In genomic region chr8:70869601-70870041, GRCm38 (mm10) we compare ENCODE assay signal across 8 mouse cellular contexts. TPM values are rescaled to one million over a fixed set of nuclear protein-coding genes. Genes with fewer than 3 reads are reported as not detected.
A peak's percentile ranks its signal among the peaks of the same experiment; 100 is the strongest.
DNase-seq lines count a peak whose midpoint lies in the region; ATAC-seq and TF ChIP-seq lines count a peak whose summit lies in the region.

No protein-coding gene starts in this region.

- peak; percentile 77 for DNase-seq in MEL (ENCODE audit: low read depth, low spot score)
- peak; percentile 68 for DNase-seq in cerebellum, adult 11-12 months
- peak; percentile 88 for DNase-seq in forebrain, embryonic 14.5 days (ENCODE audit: low spot score)
- DNase-seq in layer of hippocampus, adult 9-11 months: peak; percentile 82
- peak; percentile 92 for DNase-seq in lung, postnatal 0 days (ENCODE audit: low spot score)
- peak; percentile 66 for DNase-seq in thymus, postnatal 0 days (ENCODE audit: low spot score)

- H3K79me2 ChIP-seq in MEL (ENCODE audit: control insufficient read depth, insufficient read depth, low read length, poor library complexity): peaks cover 5% of the 10 kb centered on the region

- H3K36me3 ChIP-seq in MEL (ENCODE audit: control insufficient read depth in 1 of 2, insufficient read depth in 2 of 2, low read length in 2 of 2): peaks cover 0 to 2% of the 10 kb centered on the region in 2 experiments; a peak in 1 of 4 replicates
- H3K36me3 ChIP-seq in forebrain, embryonic 14.5 days (ENCODE audit: control insufficient read depth, insufficient read depth, low read length): peaks cover 9% of the 10 kb centered on the region
- no peaks in the 10 kb centered on the region for H3K36me3 ChIP-seq in lung, postnatal 0 days (ENCODE audit: insufficient read depth, low read length)

- no peak overlapping the region for H3K4me3 ChIP-seq in MEL (ENCODE audit: control insufficient read depth in 1 of 2, insufficient read depth in 1 of 2, low read depth in 2 of 2, low read length in 2 of 2)
- H3K4me3 ChIP-seq in forebrain, embryonic 14.5 days (ENCODE audit: low read depth, low read length): no peak overlapping the region
- H3K4me3 ChIP-seq in lung, postnatal 0 days (ENCODE audit: low read depth, low read length): no peak overlapping the region
- H3K4me3 ChIP-seq in olfactory bulb, adult 2 months (ENCODE audit: insufficient read depth, low read depth, low read length): no peak overlapping the region

- H3K4me2 ChIP-seq in forebrain, embryonic 14.5 days (ENCODE audit: low read length): peak overlapping the region; percentile 23; the same call in 1 of the 2 replicates
- H3K4me2 ChIP-seq in lung, postnatal 0 days (replicated peaks; ENCODE audit: low read depth, low read length): no peak overlapping the region

- TF ChIP-seq RAD21 in MEL (IDR thresholded peaks at IDR 0.05; ENCODE audit: low read depth, low read length): peak; percentile 87

- H3K4me1 ChIP-seq in MEL (ENCODE audit: control insufficient read depth in 1 of 2, insufficient read depth in 2 of 2, low read length in 2 of 2): peaks cover 0 to 11% of the 10 kb centered on the region in 2 experiments; a peak in 1 of 4 replicates
- peaks cover 24% of the 10 kb centered on the region for H3K4me1 ChIP-seq in forebrain, embryonic 14.5 days (ENCODE audit: control insufficient read depth, insufficient read depth, low read length)
- H3K4me1 ChIP-seq in lung, postnatal 0 days (ENCODE audit: insufficient read depth, low read depth, low read length): peaks cover 14% of the 10 kb centered on the region; the same call in 1 of the 2 replicates
- peaks cover 45% of the 10 kb centered on the region for H3K4me1 ChIP-seq in olfactory bulb, adult 2 months (ENCODE audit: control insufficient read depth, insufficient read depth, low read length)

- 48% methylated on average over 16 of the region's 16 CpGs for WGBS in forebrain, embryonic 14.5 days
- 32% methylated on average over 16 of the region's 16 CpGs for WGBS in lung, postnatal 0 days
- WGBS in olfactory bulb, adult 2 months: 39% methylated on average over 16 of the region's 16 CpGs

- H3K9me3 ChIP-seq in MEL (replicated peaks; ENCODE audit: insufficient read depth, low read length): no peaks in the 10 kb centered on the region
- H3K9me3 ChIP-seq in forebrain, embryonic 14.5 days (replicated peaks; ENCODE audit: control insufficient read depth, low read length): no peaks in the 10 kb centered on the region
- H3K9me3 ChIP-seq in lung, postnatal 0 days (ENCODE audit: low read length): no peaks in the 10 kb centered on the region

- peak; percentile 86 to 92 (median 88) for TF ChIP-seq CTCF in MEL (IDR thresholded peaks at IDR 0.05 in 2 of 3, conservative IDR thresholded peaks at IDR 0.05 in 1 of 3; ENCODE audit: control insufficient read depth in 1 of 3, insufficient read depth in 1 of 3, low read depth in 2 of 3, low read length in 3 of 3, poor library complexity in 1 of 3, severe bottlenecking in 1 of 3)
- peak; percentile 97 for TF ChIP-seq CTCF in lung, postnatal 0 days (IDR thresholded peaks at IDR 0.05)
- peak; percentile 84 for TF ChIP-seq CTCF in olfactory bulb, adult 2 months (IDR thresholded peaks at IDR 0.05; ENCODE audit: insufficient read depth, low read depth, low read length)

- H3K9ac ChIP-seq in MEL (ENCODE audit: control insufficient read depth, low read depth, low read length, poor library complexity, severe bottlenecking): no peak overlapping the region
- H3K9ac ChIP-seq in forebrain, embryonic 14.5 days (ENCODE audit: low read length): peak overlapping the region; percentile 48
- no peak overlapping the region for H3K9ac ChIP-seq in lung, postnatal 0 days (replicated peaks; ENCODE audit: low read depth)

- no peak for TF ChIP-seq EP300 in MEL (IDR thresholded peaks at IDR 0.05; ENCODE audit: low read depth in 1 of 2, low read length in 2 of 2)
- no peak for TF ChIP-seq EP300 in lung, postnatal 0 days (IDR thresholded peaks at IDR 0.05)

- no peaks in the 10 kb centered on the region for H3K27me3 ChIP-seq in MEL (ENCODE audit: control insufficient read depth in 1 of 2, insufficient read depth in 2 of 2, low read length in 2 of 2)
- no peaks in the 10 kb centered on the region for H3K27me3 ChIP-seq in forebrain, embryonic 14.5 days (replicated peaks; ENCODE audit: control insufficient read depth, insufficient read depth, low read length)
- H3K27me3 ChIP-seq in lung, postnatal 0 days (replicated peaks; ENCODE audit: insufficient read depth, low read length): no peaks in the 10 kb centered on the region

- no peak overlapping the region for H3K27ac ChIP-seq in MEL (ENCODE audit: control insufficient read depth, low read depth, low read length)
- H3K27ac ChIP-seq in forebrain, embryonic 14.5 days (ENCODE audit: low read depth, low read length): peak overlapping the region; percentile 46; the same call in 1 of the 2 replicates
- no peak overlapping the region for H3K27ac ChIP-seq in lung, postnatal 0 days (ENCODE audit: low read length)
- no peak overlapping the region for H3K27ac ChIP-seq in olfactory bulb, adult 2 months (ENCODE audit: insufficient read depth, low read depth, low read length)

- TF ChIP-seq POLR2A in MEL (IDR thresholded peaks at IDR 0.05; ENCODE audit: control insufficient read depth in 1 of 2, insufficient read depth in 1 of 2, low read depth in 1 of 2, low read length in 2 of 2, poor library complexity in 1 of 2): no peak
- TF ChIP-seq POLR2A in olfactory bulb, adult 2 months (IDR thresholded peaks at IDR 0.05; ENCODE audit: insufficient read depth, low read depth, low read length): no peak

- ATAC-seq in forebrain, embryonic 14.5 days: no peak
- peak; percentile 44 to 46; a peak in 3 of 4 replicates for ATAC-seq in hematopoietic stem cell, adult 5-6 weeks (replicated peaks in 1 of 2; ENCODE audit: insufficient read depth in 1 of 2, low FRiP score in 2 of 2, low TSS enrichment in 1 of 2, low read depth in 1 of 2, poor library complexity in 2 of 2, severe bottlenecking in 2 of 2)
- ATAC-seq in lung, postnatal 0 days: peak; percentile 21

RNA-seq across cellular contexts. Expression of gene Ccdc124, which starts 4.1 kb away (rescaled TPM):
- 47.5 and 47.6 TPM in 2 replicates for total RNA-seq in MEL (2012; rRNA removed)
- 10 to 100 TPM in 1 of 2 experiments, not detected in 1; 87.1 TPM for polyA plus RNA-seq in MEL (2012; ENCODE audit: insufficient read depth in 1 of 2, insufficient read length in 2 of 2, low read depth in 1 of 2, low replicate concordance in 2 of 2, missing spikeins in 1 of 2)
- 177 and 182 TPM in 2 replicates for polyA plus RNA-seq in forebrain, embryonic 14.5 days (2014; fragmentation: Nextera tagmentation; extraction: Ambion mirVana)
- 18.0 and 20.1 TPM in 2 replicates for total RNA-seq in hematopoietic stem cell, adult 5-6 weeks (2017)
- polyA plus RNA-seq in lung, postnatal 0 days (2015; fragmentation: Nextera tagmentation; extraction: Ambion mirVana): 63.7 and 68.5 TPM in 2 replicates
- not detected in 2 replicates for polyA plus RNA-seq in olfactory bulb, adult 2 months (2012; ENCODE audit: insufficient read depth, insufficient read length, low replicate concordance, missing spikeins)
- polyA plus RNA-seq in thymus, postnatal 0 days (2015; fragmentation: Nextera tagmentation; extraction: Ambion mirVana): 93.8 and 98.6 TPM in 2 replicates

RNA-seq across cellular contexts. Expression of gene Kcnn1, which starts 6.6 kb away (rescaled TPM):
- total RNA-seq in MEL (2012; rRNA removed): 7.3 and 8.9 TPM in 2 replicates
- polyA plus RNA-seq in MEL (2012; ENCODE audit: insufficient read depth in 1 of 2, insufficient read length in 2 of 2, low read depth in 1 of 2, low replicate concordance in 2 of 2, missing spikeins in 1 of 2): 10 to 100 TPM in 1 of 2 experiments, not detected in 1; 10.7 TPM
- polyA plus RNA-seq in forebrain, embryonic 14.5 days (2014; fragmentation: Nextera tagmentation; extraction: Ambion mirVana): 7.3 and 11.3 TPM in 2 replicates
- total RNA-seq in hematopoietic stem cell, adult 5-6 weeks (2017): 0.56 and 1.5 TPM in 2 replicates
- 0.24 and 0.25 TPM in 2 replicates for polyA plus RNA-seq in lung, postnatal 0 days (2015; fragmentation: Nextera tagmentation; extraction: Ambion mirVana)
- polyA plus RNA-seq in olfactory bulb, adult 2 months (2012; ENCODE audit: insufficient read depth, insufficient read length, low replicate concordance, missing spikeins): not detected in 2 replicates
- 0.36 and 0.85 TPM in 2 replicates for polyA plus RNA-seq in thymus, postnatal 0 days (2015; fragmentation: Nextera tagmentation; extraction: Ambion mirVana)

RNA-seq across cellular contexts. Expression of gene Slc5a5, which starts 22.9 kb away (rescaled TPM):
- total RNA-seq in MEL (2012; rRNA removed): 0.12 and 0.13 TPM in 2 replicates
- polyA plus RNA-seq in MEL (2012; ENCODE audit: insufficient read depth in 1 of 2, insufficient read length in 2 of 2, low read depth in 1 of 2, low replicate concordance in 2 of 2, missing spikeins in 1 of 2): under 1 TPM in 1 of 2 experiments, not detected in 1; 0.36 TPM
- 0.60 and 0.89 TPM in 2 replicates for polyA plus RNA-seq in forebrain, embryonic 14.5 days (2014; fragmentation: Nextera tagmentation; extraction: Ambion mirVana)
- total RNA-seq in hematopoietic stem cell, adult 5-6 weeks (2017): not detected in 2 replicates
- polyA plus RNA-seq in lung, postnatal 0 days (2015; fragmentation: Nextera tagmentation; extraction: Ambion mirVana): 0.12 and 0.13 TPM in 2 replicates
- not detected in 2 replicates for polyA plus RNA-seq in olfactory bulb, adult 2 months (2012; ENCODE audit: insufficient read depth, insufficient read length, low replicate concordance, missing spikeins)
- polyA plus RNA-seq in thymus, postnatal 0 days (2015; fragmentation: Nextera tagmentation; extraction: Ambion mirVana): 0.49 and 1.6 TPM in 2 replicates

RNA-seq across cellular contexts. Expression of gene Rpl18a, which starts 27.6 kb away (rescaled TPM):
- 4,999 and 5,671 TPM in 2 replicates for total RNA-seq in MEL (2012; rRNA removed)
- 1,000 to 10,000 TPM in 1 of 2 experiments, not detected in 1; 5,399 TPM for polyA plus RNA-seq in MEL (2012; ENCODE audit: insufficient read depth in 1 of 2, insufficient read length in 2 of 2, low read depth in 1 of 2, low replicate concordance in 2 of 2, missing spikeins in 1 of 2)
- 2,846 and 4,258 TPM in 2 replicates for polyA plus RNA-seq in forebrain, embryonic 14.5 days (2014; fragmentation: Nextera tagmentation; extraction: Ambion mirVana)
- total RNA-seq in hematopoietic stem cell, adult 5-6 weeks (2017): 2,300 and 3,111 TPM in 2 replicates
- polyA plus RNA-seq in lung, postnatal 0 days (2015; fragmentation: Nextera tagmentation; extraction: Ambion mirVana): 3,759 and 4,424 TPM in 2 replicates
- 776 and 1,161 TPM in 2 replicates for polyA plus RNA-seq in olfactory bulb, adult 2 months (2012; ENCODE audit: insufficient read depth, insufficient read length, low replicate concordance, missing spikeins)
- 6,882 and 7,160 TPM in 2 replicates for polyA plus RNA-seq in thymus, postnatal 0 days (2015; fragmentation: Nextera tagmentation; extraction: Ambion mirVana)

RNA-seq across cellular contexts. Expression of gene Arrdc2, which starts 30.1 kb away (rescaled TPM):
- total RNA-seq in MEL (2012; rRNA removed): 10.0 and 13.1 TPM in 2 replicates
- polyA plus RNA-seq in MEL (2012; ENCODE audit: insufficient read depth in 1 of 2, insufficient read length in 2 of 2, low read depth in 1 of 2, low replicate concordance in 2 of 2, missing spikeins in 1 of 2): 10 to 100 TPM in 1 of 2 experiments, not detected in 1; 22.5 TPM
- 6.8 and 7.4 TPM in 2 replicates for polyA plus RNA-seq in forebrain, embryonic 14.5 days (2014; fragmentation: Nextera tagmentation; extraction: Ambion mirVana)
- 8.6 and 8.8 TPM in 2 replicates for total RNA-seq in hematopoietic stem cell, adult 5-6 weeks (2017)
- polyA plus RNA-seq in lung, postnatal 0 days (2015; fragmentation: Nextera tagmentation; extraction: Ambion mirVana): 9.4 and 10.7 TPM in 2 replicates
- not detected in 2 replicates for polyA plus RNA-seq in olfactory bulb, adult 2 months (2012; ENCODE audit: insufficient read depth, insufficient read length, low replicate concordance, missing spikeins)
- polyA plus RNA-seq in thymus, postnatal 0 days (2015; fragmentation: Nextera tagmentation; extraction: Ambion mirVana): 11.0 and 11.4 TPM in 2 replicates
